Mouse (Mus musculus) intestine, postnatal 0 days (tissue): ENCODE measurements at regions not wholly inside any gene's neighbourhood (a gene's known extent, or its start where the extent isn't known, plus 50 kb on each side); places are given as distances from the start of the nearest gene placed in this dataset.
A peak's percentile ranks its signal among the peaks of the same experiment; 100 is the strongest.
"Not testable (repeated sequence)": the region's sequence is repeated elsewhere in the genome, so short reads cannot be mapped to it uniquely, and the experiment has no call there.

Experiments
- ATAC-seq: fragments of 200-750 bp; cut with Nextera tagmentation; 2 replicates; pipeline ENCODE4 v1.8.0; 2017; ENCODE audit warnings: mild to moderate bottlenecking, moderate TSS enrichment, moderate library complexity
- H3K27ac ChIP-seq: fragments of 300-500 bp; sonication (generic); 2 replicates; pipeline ENCODE4 v1.5.1; 2014; ENCODE audit warnings: mild to moderate bottlenecking, low read depth, low read length, moderate library complexity
- H3K27me3 ChIP-seq: fragments of 300-500 bp; sonication (generic); replicated peaks from 2 replicates; pipeline ENCODE4 v1.6.1; 2014; ENCODE audit warnings: low read length, mixed read lengths; ENCODE audit not compliant: control insufficient read depth, insufficient read depth
- H3K36me3 ChIP-seq: fragments of 300-500 bp; sonication (generic); 2 replicates; pipeline ENCODE4 v1.6.1; 2014; ENCODE audit warnings: mild to moderate bottlenecking, moderate library complexity; ENCODE audit not compliant: control insufficient read depth, insufficient read depth
- H3K4me1 ChIP-seq: fragments of 300-500 bp; sonication (generic); replicated peaks from 2 replicates; pipeline ENCODE4 v1.6.1; 2014; ENCODE audit warnings: antibody characterized with exemption, low read length, mixed read lengths; ENCODE audit not compliant: control insufficient read depth, insufficient read depth
- H3K4me2 ChIP-seq: fragments of 300-500 bp; sonication (generic); replicated peaks from 2 replicates; pipeline ENCODE4 v1.6.1; 2014; ENCODE audit warnings: low read depth, mild to moderate bottlenecking, moderate library complexity
- H3K4me3 ChIP-seq: fragments of 300-500 bp; sonication (generic); 2 replicates; pipeline ENCODE4 v1.5.1; 2014; ENCODE audit warnings: low read depth, low read length
- H3K9ac ChIP-seq: fragments of 300-500 bp; sonication (generic); 2 replicates; pipeline ENCODE4 v1.6.1; 2014; ENCODE audit warnings: mild to moderate bottlenecking, low read depth, low read length
- H3K9me3 ChIP-seq: fragments of 300-500 bp; sonication (generic); 2 replicates; pipeline ENCODE4 v1.6.1; 2016; ENCODE audit warnings: mixed run types; ENCODE audit not compliant: control insufficient read depth
- CTCF ChIP-seq: sonication (generic); IDR thresholded peaks from 2 replicates; pipeline ENCODE4 v1.5.1; 2016; ENCODE audit warnings: low read depth, mild to moderate bottlenecking, control low read depth, antibody characterized with exemption, moderate library complexity
- WGBS: fragments of 180-500 bp; shearing (Covaris S2); extraction: QIAGEN DNeasy Blood & Tissue Kit; methylation state at CpG from one replicate; pipeline ENCODE4 v1.1.7; 2014; 5-methylcytosine and 5-hydroxymethylcytosine counted together

DNA sequence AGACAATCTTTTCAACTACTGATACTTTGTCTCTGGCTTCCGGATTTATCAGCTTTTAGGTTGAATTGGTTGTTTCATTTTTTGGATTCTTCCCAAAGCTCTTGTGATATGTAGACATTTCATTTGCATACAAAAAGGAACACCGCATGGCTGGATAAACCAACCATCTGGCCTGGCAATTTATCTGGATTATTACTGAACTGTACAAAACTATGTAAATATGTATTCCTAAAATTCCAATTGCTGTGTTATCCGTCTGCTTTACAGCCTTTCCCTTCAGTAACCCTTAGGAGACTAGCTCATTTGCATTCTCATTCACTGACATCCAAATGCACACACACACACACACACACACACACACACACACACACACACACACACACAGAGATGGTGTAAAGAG, 704.2 kb downstream of the Pla2g4a start:
- no peaks in the 10 kb centered on the region for H3K36me3 ChIP-seq
- no peak for TF ChIP-seq CTCF
- H3K27ac ChIP-seq: no peak overlapping the region
- no peaks in the 10 kb centered on the region for H3K4me1 ChIP-seq
- H3K27me3 ChIP-seq: no peaks in the 10 kb centered on the region
- no peak overlapping the region for H3K4me3 ChIP-seq
- WGBS: 68% methylated on average over 3 of the region's 3 CpGs
- no peak overlapping the region for H3K9ac ChIP-seq
- H3K9me3 ChIP-seq: no peaks in the 10 kb centered on the region
- H3K4me2 ChIP-seq: no peak overlapping the region
- no peak for ATAC-seq

DNA sequence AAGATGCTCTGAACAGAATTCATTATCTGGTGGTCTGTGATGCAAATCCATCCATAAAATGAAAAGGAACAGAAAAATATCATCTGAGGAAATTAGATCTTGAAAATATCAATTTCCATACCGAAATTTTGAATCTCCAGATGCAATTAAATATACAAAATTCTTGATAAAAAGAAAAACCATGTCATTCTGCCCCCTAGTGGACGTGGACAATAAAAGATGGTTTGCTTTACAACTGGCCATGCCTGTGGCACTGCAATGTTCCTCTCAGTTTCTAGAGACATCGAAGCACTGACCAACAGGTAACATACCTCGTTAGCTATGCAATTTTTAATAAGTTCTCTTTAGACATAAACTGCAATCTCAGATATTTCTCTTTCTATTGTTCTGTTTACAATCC, 706.9 kb downstream of the Pla2g4a start:
- no peaks in the 10 kb centered on the region for H3K36me3 ChIP-seq
- no peaks in the 10 kb centered on the region for H3K9me3 ChIP-seq
- no peak overlapping the region for H3K9ac ChIP-seq
- WGBS: 44% methylated on average over 4 of the region's 4 CpGs
- H3K4me1 ChIP-seq: no peaks in the 10 kb centered on the region
- no peak overlapping the region for H3K27ac ChIP-seq
- H3K27me3 ChIP-seq: no peaks in the 10 kb centered on the region
- no peak for ATAC-seq
- H3K4me3 ChIP-seq: no peak overlapping the region
- peak; percentile 45 for TF ChIP-seq CTCF
- no peak overlapping the region for H3K4me2 ChIP-seq

DNA sequence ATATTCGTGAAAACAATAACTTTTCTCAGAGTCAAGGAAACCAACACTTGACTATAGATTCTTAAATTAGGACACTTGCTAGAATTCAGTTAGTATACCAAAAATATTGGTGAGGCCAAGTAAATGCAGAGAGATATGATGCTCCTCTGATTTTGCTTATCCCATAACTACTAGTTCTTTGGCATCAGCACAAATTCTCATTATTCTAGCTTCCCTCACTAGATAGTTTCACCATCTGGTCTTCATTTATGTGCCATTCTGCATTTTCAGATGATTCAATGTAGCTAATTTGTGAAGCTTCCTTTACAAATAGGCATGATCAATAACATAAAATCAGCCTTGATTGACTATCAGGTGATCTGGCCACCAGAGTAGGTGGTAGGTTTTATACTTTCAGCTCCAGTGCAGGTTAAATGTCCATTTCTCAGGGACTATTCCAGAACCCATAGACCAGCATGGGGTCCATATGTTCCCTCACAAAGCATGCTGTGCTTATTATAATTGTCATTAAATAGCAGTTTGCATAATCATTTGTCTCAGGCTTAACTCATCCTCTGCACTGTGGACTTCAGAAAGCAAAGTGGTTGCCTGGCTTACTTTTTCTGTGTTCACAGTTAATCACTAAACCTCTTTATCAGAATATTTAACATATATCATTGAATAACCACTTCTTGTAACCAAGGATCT, 722.6 kb downstream of the Pla2g4a start:
- Histone ChIP-seq H3K9ac (no peak overlapping the region), H3K4me2 (no peak overlapping the region), H3K9me3 (no peaks in the 10 kb centered on the region), H3K36me3 (no peaks in the 10 kb centered on the region), H3K4me1 (no peaks in the 10 kb centered on the region), H3K4me3 (no peak overlapping the region), H3K27ac (no peak overlapping the region), H3K27me3 (no peaks in the 10 kb centered on the region)
- no peak for TF ChIP-seq CTCF
- WGBS: 64% methylated on average over 1 of the region's 1 CpGs
- ATAC-seq: no peak

DNA sequence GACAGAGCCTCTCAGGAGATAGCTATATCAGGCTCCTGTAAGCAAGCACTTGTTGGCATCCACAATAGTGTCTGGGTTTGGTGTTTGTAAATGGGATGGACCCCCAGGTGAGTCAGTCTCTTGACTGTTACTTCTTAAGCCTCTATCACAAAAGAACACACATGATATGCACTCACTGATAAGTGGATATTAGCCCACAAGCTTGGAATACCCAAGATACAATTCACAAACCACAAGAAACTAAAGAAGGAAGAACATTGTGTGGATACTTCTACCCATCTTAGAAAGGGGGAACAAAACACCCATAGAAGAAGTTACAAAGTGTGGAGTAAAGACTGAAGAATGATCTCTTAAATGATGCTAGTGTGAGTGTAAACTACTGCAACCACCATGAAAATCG, 733.9 kb downstream of the Pla2g4a start:
- not testable (repeated sequence) for H3K9ac ChIP-seq, H3K4me1 ChIP-seq, H3K4me2 ChIP-seq, H3K27me3 ChIP-seq, H3K36me3 ChIP-seq, H3K27ac ChIP-seq, H3K9me3 ChIP-seq, H3K4me3 ChIP-seq, ATAC-seq
- WGBS: 92% methylated on average over 1 of the region's 1 CpGs

DNA sequence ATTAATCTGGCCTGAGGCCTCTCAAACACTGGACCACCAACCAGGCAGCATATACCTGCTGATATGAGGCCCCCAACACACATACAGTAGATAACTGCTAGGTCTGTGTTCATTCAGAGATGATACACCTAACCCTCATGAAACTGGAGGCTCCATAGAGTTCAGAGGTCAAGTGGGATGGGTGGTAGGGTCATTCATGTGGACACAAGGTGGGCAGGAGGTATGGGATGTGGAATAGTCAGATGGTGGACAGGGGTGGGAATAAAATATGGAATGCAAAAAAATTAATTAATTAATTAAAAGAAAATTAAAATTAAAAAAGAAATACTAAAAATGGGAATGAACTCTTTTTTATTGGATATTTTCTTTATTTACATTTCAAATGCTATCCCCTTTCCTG, 734.7 kb downstream of the Pla2g4a start:
- H3K9me3 ChIP-seq: no peaks in the 10 kb centered on the region
- no peaks in the 10 kb centered on the region for H3K27me3 ChIP-seq
- H3K27ac ChIP-seq: no peak overlapping the region
- no peak overlapping the region for H3K4me3 ChIP-seq
- no peak for TF ChIP-seq CTCF
- H3K36me3 ChIP-seq: no peaks in the 10 kb centered on the region
- no peak overlapping the region for H3K9ac ChIP-seq
- H3K4me2 ChIP-seq: no peak overlapping the region
- ATAC-seq: no peak
- H3K4me1 ChIP-seq: no peaks in the 10 kb centered on the region

DNA sequence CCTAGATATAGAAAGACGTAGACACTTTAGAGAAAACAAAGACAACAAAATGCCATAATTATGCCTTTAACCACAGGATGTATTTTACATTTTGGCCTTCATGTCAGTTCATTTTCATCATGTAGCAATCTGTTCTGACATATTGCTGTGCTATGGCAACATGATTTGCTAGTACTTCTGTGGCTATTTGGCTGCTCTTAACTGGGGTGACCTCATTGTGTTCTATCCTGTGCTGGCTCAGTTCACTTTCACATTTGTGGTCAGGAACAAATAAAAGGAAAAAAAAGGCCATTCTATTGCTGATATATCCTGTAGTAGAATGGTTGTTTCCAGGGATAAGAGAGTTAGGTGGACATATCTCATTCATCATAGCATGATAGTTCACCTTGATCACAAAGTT, 758.5 kb downstream of the Pla2g4a start:
- H3K9ac ChIP-seq: no peak overlapping the region
- no peaks in the 10 kb centered on the region for H3K9me3 ChIP-seq
- H3K27me3 ChIP-seq: no peaks in the 10 kb centered on the region
- 89% methylated on average over 1 of the region's 1 CpGs for WGBS
- no peak overlapping the region for H3K4me2 ChIP-seq
- no peak overlapping the region for H3K27ac ChIP-seq
- no peak for ATAC-seq
- no peaks in the 10 kb centered on the region for H3K36me3 ChIP-seq
- no peak overlapping the region for H3K4me3 ChIP-seq
- no peak for TF ChIP-seq CTCF
- no peaks in the 10 kb centered on the region for H3K4me1 ChIP-seq

DNA sequence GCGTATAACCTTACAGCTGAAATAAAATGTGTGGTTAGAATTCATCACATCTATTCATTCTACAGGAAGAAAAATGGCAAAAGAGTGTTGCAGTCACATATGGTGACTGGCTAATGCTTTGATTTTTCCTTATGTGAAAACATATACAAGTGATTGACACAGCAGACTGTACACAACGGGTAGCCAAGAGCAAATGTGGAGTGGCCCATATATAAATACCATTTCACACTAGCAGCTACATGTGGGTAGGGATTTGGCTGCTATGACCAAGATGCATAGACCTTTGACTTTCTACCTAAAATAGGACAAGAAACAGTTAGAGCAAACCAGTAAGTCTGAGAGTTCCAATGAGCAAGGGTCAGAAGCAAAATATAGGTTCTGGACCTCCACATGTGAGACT, 761.8 kb downstream of the Pla2g4a start:
- no peak overlapping the region for H3K4me3 ChIP-seq
- H3K9me3 ChIP-seq: no peaks in the 10 kb centered on the region
- no peaks in the 10 kb centered on the region for H3K36me3 ChIP-seq
- no peak overlapping the region for H3K27ac ChIP-seq
- no peak for ATAC-seq
- H3K4me2 ChIP-seq: no peak overlapping the region
- H3K4me1 ChIP-seq: no peaks in the 10 kb centered on the region
- no peaks in the 10 kb centered on the region for H3K27me3 ChIP-seq
- H3K9ac ChIP-seq: no peak overlapping the region
- 81% methylated on average over 2 of the region's 2 CpGs for WGBS
- TF ChIP-seq CTCF: no peak
